Mouse (Mus musculus) bone marrow macrophage, adult 2 months (primary cell): Measurements from ENCODE around the gene Ccdc73. TPM values are rescaled to one million over a fixed set of nuclear protein-coding genes. Genes with fewer than 3 reads are reported as not detected.
"Not testable (repeated sequence)": the region's sequence is repeated elsewhere in the genome, so short reads cannot be mapped to it uniquely, and the experiment has no call there.

ENCODE experiments used
- H3K27ac ChIP-seq: 2 replicates; pipeline ENCODE4 v1.5.1; 2012; ENCODE audit warnings: low read depth, low read length; ENCODE audit not compliant: insufficient read depth
- H3K4me1 ChIP-seq: 2 replicates; pipeline ENCODE4 v1.6.1; 2012; ENCODE audit warnings: low read length; ENCODE audit not compliant: control insufficient read depth, insufficient read depth
- H3K4me3 ChIP-seq: 2 replicates; pipeline ENCODE4 v1.5.1; 2012; ENCODE audit warnings: mild to moderate bottlenecking, low read length, moderate library complexity; ENCODE audit not compliant: insufficient read depth
- CTCF ChIP-seq: IDR thresholded peaks from 2 replicates; pipeline ENCODE4 v1.5.1; 2012; ENCODE audit warnings: low read depth, mild to moderate bottlenecking, low read length, moderate library complexity
- POLR2A ChIP-seq: IDR thresholded peaks from 2 replicates; pipeline ENCODE4 v1.6.1; 2012; ENCODE audit warnings: mild to moderate bottlenecking, low read depth, low read length, borderline replicate concordance
- polyA plus RNA-seq: library from polyadenylated mRNA; stranded (reverse); fragments of >200 nt; gene quantifications from 2 replicates; pipeline ENCODE4 v1.2.4, GENCODE M21; 2012; ENCODE audit not compliant: missing spikeins, insufficient read depth, insufficient read length

The Ccdc73 gene
- polyA plus RNA-seq, 1 experiment: 6.3 TPM

- Histone ChIP-seq H3K4me3 (peak overlapping the region; percentile 68), H3K4me1 (peaks cover 3% of the 10 kb centered on the region; the same call in 1 of the 2 replicates), H3K27ac (peak overlapping the region; percentile 78)
- TF ChIP-seq CTCF (no peak), POLR2A (no peak)
Observed at GRCm38 (mm10) chr2:104848235-104849161, 19.1 kb upstream of the Ccdc73 start.

DNA sequence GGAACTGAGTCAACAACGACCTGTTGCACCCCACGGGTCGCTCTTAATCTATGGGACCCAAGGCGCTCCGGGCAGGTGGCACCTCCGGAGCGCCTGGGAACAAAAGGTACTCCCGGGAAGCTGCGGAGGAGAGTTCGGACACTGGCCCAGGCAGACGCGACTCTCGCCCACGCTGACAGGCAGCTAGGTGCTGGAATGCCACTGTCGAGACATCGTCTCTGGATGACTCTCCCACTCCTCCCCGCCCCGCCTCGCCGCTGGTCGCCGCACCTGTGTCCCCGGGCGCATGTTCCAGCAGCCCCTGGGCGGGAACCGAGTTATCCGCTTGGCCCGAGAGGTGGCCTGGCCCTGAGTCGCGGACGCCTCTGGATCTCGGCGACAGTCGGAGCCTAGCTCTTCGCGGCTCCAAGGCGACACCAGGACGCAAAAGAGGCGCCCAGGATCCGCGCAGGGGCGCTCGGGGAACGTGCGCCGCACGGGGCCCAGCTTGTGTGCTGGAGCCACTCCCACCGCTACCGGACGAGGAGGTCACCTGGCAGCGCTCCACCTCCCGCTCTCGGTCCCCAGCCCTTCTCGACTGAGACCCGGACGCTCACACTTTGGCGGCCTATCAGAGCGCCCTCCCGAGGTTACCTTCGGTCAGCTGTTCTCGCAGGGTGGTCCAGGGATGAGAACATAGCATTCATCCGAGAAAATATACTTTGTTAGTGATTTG lies 18.2 kb upstream of the Ccdc73 start, which contains the start of gene Prrg4:
Prrg4 (minus strand) TSS at position 601 of the 715 bp plus-strand sequence.
- Histone ChIP-seq H3K4me3 (peak within 1 kb of the TSS; percentile 68), H3K27ac (peak within 1 kb of the TSS; percentile 78), H3K4me1 (peaks cover 3% of the 10 kb centered on the region; the same call in 1 of the 2 replicates)
- TF ChIP-seq CTCF (peak; percentile 50), POLR2A (no peak)

GRCm38 (mm10) chr2:104849991-104850359 lies 17.6 kb upstream of the Ccdc73 start:
- TF ChIP-seq CTCF (no peak), POLR2A (no peak)
- Histone ChIP-seq H3K4me1 (peaks cover 3% of the 10 kb centered on the region; the same call in 1 of the 2 replicates), H3K27ac (no peak overlapping the region), H3K4me3 (peak overlapping the region; percentile 68)

GRCm38 (mm10) chr2:104851686-104852085 lies 15.9 kb upstream of the Ccdc73 start:
- H3K4me3 ChIP-seq: no peak overlapping the region
- no peak overlapping the region for H3K27ac ChIP-seq
- H3K4me1 ChIP-seq: peaks cover 3% of the 10 kb centered on the region; the same call in 1 of the 2 replicates
- TF ChIP-seq CTCF: no peak
- TF ChIP-seq POLR2A: no peak

DNA sequence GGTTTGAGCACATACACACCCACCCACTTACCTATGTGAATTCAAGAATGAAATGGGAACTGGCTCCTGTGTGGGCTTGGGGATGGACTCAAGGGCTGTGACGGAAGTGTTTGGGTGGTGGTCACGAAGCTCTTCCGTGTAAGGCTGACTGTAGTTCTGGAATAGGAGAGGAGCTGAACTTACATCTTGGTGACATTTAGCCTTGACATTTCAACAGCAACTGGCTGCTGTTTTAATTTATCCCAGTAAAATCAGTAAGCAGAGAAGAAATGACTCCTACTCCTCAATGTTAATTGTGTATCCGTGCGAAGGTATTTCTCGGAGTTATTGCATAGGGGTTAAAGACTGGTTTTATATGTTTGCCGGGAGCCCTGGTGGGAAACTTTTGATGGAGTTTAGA lies 15.1 kb upstream of the Ccdc73 start:
- Histone ChIP-seq H3K4me3 (no peak overlapping the region), H3K4me1 (peaks cover 3% of the 10 kb centered on the region; the same call in 1 of the 2 replicates), H3K27ac (no peak overlapping the region)
- TF ChIP-seq POLR2A (no peak), CTCF (no peak)

DNA sequence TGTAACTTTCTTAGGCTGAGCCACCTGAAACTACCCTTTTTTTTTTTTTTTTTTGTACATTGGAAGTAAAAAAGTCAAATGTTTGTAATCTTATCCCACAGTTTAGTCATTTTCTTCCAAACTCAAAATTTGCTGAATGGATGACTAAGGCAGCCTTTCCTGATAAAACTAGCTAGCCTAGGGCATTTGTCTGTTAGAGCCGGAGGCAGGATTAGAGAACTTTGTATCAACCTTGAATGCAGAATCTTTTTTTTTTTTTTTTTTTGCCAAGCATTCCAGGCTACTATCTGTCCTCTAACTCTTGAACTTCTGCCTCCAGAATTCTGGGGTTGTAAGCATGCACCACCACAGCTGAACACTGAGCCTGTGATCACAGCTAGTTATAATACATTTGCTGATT lies 12.8 kb upstream of the Ccdc73 start:
- Histone ChIP-seq H3K4me1 (no peaks in the 10 kb centered on the region), H3K4me3 (no peak overlapping the region), H3K27ac (no peak overlapping the region)
- no peak for TF ChIP-seq POLR2A
- no peak for TF ChIP-seq CTCF

GRCm38 (mm10) chr2:104855732-104856131 lies 11.9 kb upstream of the Ccdc73 start:
- Histone ChIP-seq H3K4me3 (no peak overlapping the region), H3K4me1 (no peaks in the 10 kb centered on the region), H3K27ac (no peak overlapping the region)
- TF ChIP-seq CTCF: no peak
- no peak for TF ChIP-seq POLR2A

GRCm38 (mm10) chr2:104856218-104856617 lies 11.4 kb upstream of the Ccdc73 start:
- H3K4me3 ChIP-seq: no peak overlapping the region
- TF ChIP-seq POLR2A (no peak), CTCF (no peak)
- H3K4me1 ChIP-seq: no peaks in the 10 kb centered on the region
- no peak overlapping the region for H3K27ac ChIP-seq

GRCm38 (mm10) chr2:104858083-104858482 lies 9.5 kb upstream of the Ccdc73 start:
- not testable (repeated sequence) for H3K4me3 ChIP-seq, H3K4me1 ChIP-seq, H3K27ac ChIP-seq

GRCm38 (mm10) chr2:104859060-104859459 lies 8.5 kb upstream of the Ccdc73 start:
- Histone ChIP-seq H3K27ac (no peak overlapping the region), H3K4me1 (peaks cover 4% of the 10 kb centered on the region), H3K4me3 (no peak overlapping the region)
- TF ChIP-seq CTCF (no peak), POLR2A (no peak)
